Mouse (Mus musculus): ENCODE results near the gene Cds2.

DNA sequence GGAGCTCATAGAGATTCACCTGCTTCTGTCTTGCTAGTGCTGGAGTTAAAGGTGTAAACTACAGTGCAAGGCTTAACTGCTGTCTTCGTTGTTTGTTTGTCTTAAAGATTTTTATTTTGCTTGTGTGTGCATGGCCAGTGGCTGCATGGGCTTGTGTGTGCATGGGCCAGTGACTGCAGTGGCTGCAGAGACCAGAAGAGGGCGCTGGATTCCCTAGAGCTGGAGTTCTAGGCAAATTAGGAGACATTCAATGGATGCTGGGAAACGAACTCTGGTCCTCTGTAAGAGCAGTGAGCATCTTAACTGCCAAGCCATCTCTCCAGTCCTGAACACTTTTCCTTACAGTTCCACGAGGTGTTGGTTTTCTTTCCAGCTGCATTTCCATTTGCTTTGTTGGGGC lies 12.6 kb downstream of the Cds2 start:
- TF ChIP-seq ZC3H11A (IDR thresholded peaks at IDR 0.05; ENCODE audit: borderline replicate concordance, low read depth, low read length) (no peak), MAFK (IDR thresholded peaks at IDR 0.05; ENCODE audit: insufficient read depth, low read depth, low read length) (no peak), CHD2 (IDR thresholded peaks at IDR 0.05; ENCODE audit: low read depth, low read length) (no peak)

Measured in ES-E14 (cell line).